Mouse (Mus musculus): Measurements from ENCODE around the gene Alcam. TPM values are rescaled to one million over a fixed set of nuclear protein-coding genes. Genes with fewer than 3 reads are reported as not detected.

Alcam gene
- total and polyA plus RNA-seq, 3 experiments: not detected

GRCm38 (mm10) chr16:52451101-52451785, 2.6 kb downstream of the Alcam start:
- Histone ChIP-seq H3K4me1 (ENCODE audit: control insufficient read depth in 1 of 2, insufficient read depth in 2 of 2, low read length in 2 of 2) (no peaks in the 10 kb centered on the region), H3K27ac (ENCODE audit: control insufficient read depth, low read depth, low read length) (no peak overlapping the region), H3K79me2 (ENCODE audit: control insufficient read depth, insufficient read depth, low read length, poor library complexity) (no peaks in the 10 kb centered on the region), H3K36me3 (ENCODE audit: control insufficient read depth in 1 of 2, insufficient read depth in 2 of 2, low read length in 2 of 2) (no peaks in the 10 kb centered on the region), H3K27me3 (ENCODE audit: control insufficient read depth in 1 of 2, insufficient read depth in 2 of 2, low read length in 2 of 2) (no peaks in the 10 kb centered on the region), H3K9me3 (replicated peaks; ENCODE audit: insufficient read depth, low read length) (no peaks in the 10 kb centered on the region), H3K9ac (ENCODE audit: control insufficient read depth, low read depth, low read length, poor library complexity, severe bottlenecking) (no peak overlapping the region), H3K4me3 (ENCODE audit: control insufficient read depth in 1 of 2, insufficient read depth in 1 of 2, low read depth in 2 of 2, low read length in 2 of 2) (no peak overlapping the region)
- no peak for DNase-seq (ENCODE audit: low read depth, low spot score)
- no peak for TF ChIP-seq MXI1 (IDR thresholded peaks at IDR 0.05; ENCODE audit: low read depth, low read length)
- no peak for TF ChIP-seq BHLHE40 (IDR thresholded peaks at IDR 0.05; ENCODE audit: borderline replicate concordance, low read depth, low read length)

- Histone ChIP-seq H3K27me3 (ENCODE audit: control insufficient read depth in 1 of 2, insufficient read depth in 2 of 2, low read length in 2 of 2) (no peaks in the 10 kb centered on the region), H3K4me3 (ENCODE audit: control insufficient read depth in 1 of 2, insufficient read depth in 1 of 2, low read depth in 2 of 2, low read length in 2 of 2) (no peak overlapping the region), H3K9me3 (replicated peaks; ENCODE audit: insufficient read depth, low read length) (no peaks in the 10 kb centered on the region), H3K79me2 (ENCODE audit: control insufficient read depth, insufficient read depth, low read length, poor library complexity) (no peaks in the 10 kb centered on the region), H3K4me1 (ENCODE audit: control insufficient read depth in 1 of 2, insufficient read depth in 2 of 2, low read length in 2 of 2) (no peaks in the 10 kb centered on the region), H3K36me3 (ENCODE audit: control insufficient read depth in 1 of 2, insufficient read depth in 2 of 2, low read length in 2 of 2) (no peaks in the 10 kb centered on the region), H3K27ac (ENCODE audit: control insufficient read depth, low read depth, low read length) (no peak overlapping the region), H3K9ac (ENCODE audit: control insufficient read depth, low read depth, low read length, poor library complexity, severe bottlenecking) (no peak overlapping the region)
- TF ChIP-seq POLR2AphosphoS2 (IDR thresholded peaks at IDR 0.05; ENCODE audit: low read length) (no peak), ZNF384 (IDR thresholded peaks at IDR 0.05; ENCODE audit: low read depth, low read length) (no peak), MAZ (IDR thresholded peaks at IDR 0.05; ENCODE audit: low read depth, low read length) (no peak), POLR2A (IDR thresholded peaks at IDR 0.05; ENCODE audit: control insufficient read depth in 1 of 2, insufficient read depth in 1 of 2, low read depth in 1 of 2, low read length in 2 of 2, poor library complexity in 1 of 2) (no peak), UBTF (IDR thresholded peaks at IDR 0.05; ENCODE audit: borderline replicate concordance, insufficient read depth, low read depth, low read length) (no peak), MXI1 (IDR thresholded peaks at IDR 0.05; ENCODE audit: low read depth, low read length) (no peak), MEF2A (IDR thresholded peaks at IDR 0.05; ENCODE audit: extremely low read depth, insufficient replicate concordance, low read depth, low read length, poor library complexity, severe bottlenecking) (no peak), RAD21 (IDR thresholded peaks at IDR 0.05; ENCODE audit: low read depth, low read length) (no peak), HCFC1 (IDR thresholded peaks at IDR 0.05; ENCODE audit: low read depth, low read length) (no peak), ZKSCAN1 (IDR thresholded peaks at IDR 0.05; ENCODE audit: low read depth, low read length) (no peak), MAFK (IDR thresholded peaks at IDR 0.05; ENCODE audit: borderline replicate concordance, low read depth, low read length) (no peak), JUND (IDR thresholded peaks at IDR 0.05; ENCODE audit: low read depth, low read length) (no peak), SMC3 (IDR thresholded peaks at IDR 0.05; ENCODE audit: low read depth, low read length) (no peak), MYB (IDR thresholded peaks at IDR 0.05; ENCODE audit: low read depth, low read length) (no peak), CTCF (IDR thresholded peaks at IDR 0.05 in 2 of 3, conservative IDR thresholded peaks at IDR 0.05 in 1 of 3; ENCODE audit: control insufficient read depth in 1 of 3, insufficient read depth in 1 of 3, low read depth in 2 of 3, low read length in 3 of 3, poor library complexity in 1 of 3, severe bottlenecking in 1 of 3) (no peak), GATA1 (IDR thresholded peaks at IDR 0.05; ENCODE audit: low read depth, low read length) (no peak), ZC3H11A (IDR thresholded peaks at IDR 0.05; ENCODE audit: low read depth, low read length) (no peak), POLR2AphosphoS5 (IDR thresholded peaks at IDR 0.05; ENCODE audit: borderline replicate concordance, low read depth, low read length) (no peak)
- no peak for DNase-seq (ENCODE audit: low read depth, low spot score)
Measured at GRCm38 (mm10) chr16:52450245-52451100, 3.4 kb downstream of the Alcam start.
